Mouse (Mus musculus): ENCODE results near the gene Faf1. TPM values are rescaled to one million over a fixed set of nuclear protein-coding genes. Genes with fewer than 3 reads are reported as not detected.
A peak's percentile ranks its signal among the peaks of the same experiment; 100 is the strongest.

Faf1 gene
- polyA plus RNA-seq, 1 experiment from 2014 or later, result 43.3 TPM

GRCm38 (mm10) chr4:109719281-109719680, 42.9 kb downstream of the Faf1 start:
- no peak overlapping the region for H3K4me3 ChIP-seq (ENCODE audit: low read depth, low read length)
- no peaks in the 10 kb centered on the region; the same call in 1 of the 2 replicates for H3K36me3 ChIP-seq (ENCODE audit: control insufficient read depth, insufficient read depth, low read length)
- H3K9me3 ChIP-seq (ENCODE audit: control insufficient read depth, low read length), result no peaks in the 10 kb centered on the region
- H3K27me3 ChIP-seq (ENCODE audit: control insufficient read depth, insufficient read depth, low read length), result no peaks in the 10 kb centered on the region
- H3K27ac ChIP-seq (ENCODE audit: low read depth, low read length), result no peak overlapping the region
- no peak for DNase-seq (ENCODE audit: low spot score)
- H3K9ac ChIP-seq (ENCODE audit: low read length), result no peak overlapping the region
- ATAC-seq (ENCODE audit: insufficient read depth, low FRiP score, low TSS enrichment), result no peak
- H3K4me2 ChIP-seq (ENCODE audit: low read depth), result no peak overlapping the region
- WGBS, result 94% methylated on average over 5 of the region's 5 CpGs
- no peaks in the 10 kb centered on the region for H3K4me1 ChIP-seq (ENCODE audit: control insufficient read depth, insufficient read depth, low read length)

- Histone ChIP-seq H3K4me1 (ENCODE audit: control insufficient read depth, insufficient read depth, low read length) (no peaks in the 10 kb centered on the region), H3K9me3 (ENCODE audit: control insufficient read depth, low read length) (no peaks in the 10 kb centered on the region), H3K9ac (ENCODE audit: low read length) (no peak overlapping the region), H3K36me3 (ENCODE audit: control insufficient read depth, insufficient read depth, low read length) (no peaks in the 10 kb centered on the region), H3K27ac (ENCODE audit: low read depth, low read length) (no peak overlapping the region), H3K4me2 (ENCODE audit: low read depth) (no peak overlapping the region), H3K4me3 (ENCODE audit: low read depth, low read length) (no peak overlapping the region), H3K27me3 (ENCODE audit: control insufficient read depth, insufficient read depth, low read length) (no peaks in the 10 kb centered on the region)
- ATAC-seq (ENCODE audit: insufficient read depth, low FRiP score, low TSS enrichment), result no peak
- peak; percentile 17 for DNase-seq (ENCODE audit: low spot score)
- WGBS, result 18% methylated on average over 2 of the region's 2 CpGs
These were observed 52.9 kb downstream of the Faf1 start for GRCm38 (mm10) chr4:109729281-109729680.

GRCm38 (mm10) chr4:109735754-109736153, 59.4 kb downstream of the Faf1 start:
- no peaks in the 10 kb centered on the region for H3K9me3 ChIP-seq (ENCODE audit: control insufficient read depth, low read length)
- no peak overlapping the region for H3K4me3 ChIP-seq (ENCODE audit: low read depth, low read length)
- H3K27ac ChIP-seq (ENCODE audit: low read depth, low read length), result no peak overlapping the region
- DNase-seq (ENCODE audit: low spot score), result no peak
- ATAC-seq (ENCODE audit: insufficient read depth, low FRiP score, low TSS enrichment), result no peak
- H3K27me3 ChIP-seq (ENCODE audit: control insufficient read depth, insufficient read depth, low read length), result no peaks in the 10 kb centered on the region
- H3K4me2 ChIP-seq (ENCODE audit: low read depth), result no peak overlapping the region
- H3K36me3 ChIP-seq (ENCODE audit: control insufficient read depth, insufficient read depth, low read length), result no peaks in the 10 kb centered on the region
- H3K4me1 ChIP-seq (ENCODE audit: control insufficient read depth, insufficient read depth, low read length), result no peaks in the 10 kb centered on the region
- H3K9ac ChIP-seq (ENCODE audit: low read length), result no peak overlapping the region
- 58% methylated on average over 1 of the region's 1 CpGs for WGBS

- Histone ChIP-seq H3K9me3 (ENCODE audit: control insufficient read depth, low read length) (no peaks in the 10 kb centered on the region), H3K27ac (ENCODE audit: low read depth, low read length) (no peak overlapping the region), H3K9ac (ENCODE audit: low read length) (no peak overlapping the region), H3K4me3 (ENCODE audit: low read depth, low read length) (no peak overlapping the region), H3K27me3 (ENCODE audit: control insufficient read depth, insufficient read depth, low read length) (no peaks in the 10 kb centered on the region), H3K36me3 (ENCODE audit: control insufficient read depth, insufficient read depth, low read length) (no peaks in the 10 kb centered on the region), H3K4me1 (ENCODE audit: control insufficient read depth, insufficient read depth, low read length) (no peaks in the 10 kb centered on the region), H3K4me2 (ENCODE audit: low read depth) (no peak overlapping the region)
- DNase-seq (ENCODE audit: low spot score) (no peak), ATAC-seq (ENCODE audit: insufficient read depth, low FRiP score, low TSS enrichment) (no peak)
- 83% methylated on average over 2 of the region's 2 CpGs for WGBS
These were observed 67.6 kb downstream of the Faf1 start for GRCm38 (mm10) chr4:109743984-109744383.

GRCm38 (mm10) chr4:109759031-109759430, 82.6 kb downstream of the Faf1 start:
- H3K27me3 ChIP-seq (ENCODE audit: control insufficient read depth, insufficient read depth, low read length), result no peaks in the 10 kb centered on the region
- no peaks in the 10 kb centered on the region for H3K4me1 ChIP-seq (ENCODE audit: control insufficient read depth, insufficient read depth, low read length)
- H3K9me3 ChIP-seq (ENCODE audit: control insufficient read depth, low read length), result no peaks in the 10 kb centered on the region
- no peak for DNase-seq (ENCODE audit: low spot score)
- no peak overlapping the region for H3K4me3 ChIP-seq (ENCODE audit: low read depth, low read length)
- no peak overlapping the region for H3K4me2 ChIP-seq (ENCODE audit: low read depth)
- no peaks in the 10 kb centered on the region for H3K36me3 ChIP-seq (ENCODE audit: control insufficient read depth, insufficient read depth, low read length)
- H3K27ac ChIP-seq (ENCODE audit: low read depth, low read length), result no peak overlapping the region
- WGBS, result 28% methylated on average over 2 of the region's 2 CpGs
- ATAC-seq (ENCODE audit: insufficient read depth, low FRiP score, low TSS enrichment), result no peak
- no peak overlapping the region for H3K9ac ChIP-seq (ENCODE audit: low read length)

- H3K9me3 ChIP-seq (ENCODE audit: control insufficient read depth, low read length), result no peaks in the 10 kb centered on the region
- no peaks in the 10 kb centered on the region for H3K4me1 ChIP-seq (ENCODE audit: control insufficient read depth, insufficient read depth, low read length)
- DNase-seq (ENCODE audit: low spot score) (no peak), ATAC-seq (ENCODE audit: insufficient read depth, low FRiP score, low TSS enrichment) (no peak)
- no peak overlapping the region for H3K4me2 ChIP-seq (ENCODE audit: low read depth)
- H3K36me3 ChIP-seq (ENCODE audit: control insufficient read depth, insufficient read depth, low read length), result no peaks in the 10 kb centered on the region
- H3K27ac ChIP-seq (ENCODE audit: low read depth, low read length), result no peak overlapping the region
- no peaks in the 10 kb centered on the region for H3K27me3 ChIP-seq (ENCODE audit: control insufficient read depth, insufficient read depth, low read length)
- no peak overlapping the region for H3K4me3 ChIP-seq (ENCODE audit: low read depth, low read length)
- WGBS, result 59% methylated on average over 2 of the region's 2 CpGs
- no peak overlapping the region for H3K9ac ChIP-seq (ENCODE audit: low read length)
These were observed 83.5 kb downstream of the Faf1 start for GRCm38 (mm10) chr4:109759901-109760300.

GRCm38 (mm10) chr4:109760501-109760900, 84.1 kb downstream of the Faf1 start:
- H3K4me1 ChIP-seq (ENCODE audit: control insufficient read depth, insufficient read depth, low read length), result no peaks in the 10 kb centered on the region
- H3K4me3 ChIP-seq (ENCODE audit: low read depth, low read length), result no peak overlapping the region
- WGBS, result 65% methylated on average over 3 of the region's 3 CpGs

GRCm38 (mm10) chr4:109762768-109763501, 86.5 kb downstream of the Faf1 start:
- H3K36me3 ChIP-seq (ENCODE audit: control insufficient read depth, insufficient read depth, low read length), result no peaks in the 10 kb centered on the region
- peak overlapping the region; percentile 24; the same call in 1 of the 2 replicates for H3K27ac ChIP-seq (ENCODE audit: low read depth, low read length)
- ATAC-seq (ENCODE audit: insufficient read depth, low FRiP score, low TSS enrichment), result peak; percentile 88
- peak; percentile 23 for DNase-seq (ENCODE audit: low spot score)
- H3K27me3 ChIP-seq (ENCODE audit: control insufficient read depth, insufficient read depth, low read length), result no peaks in the 10 kb centered on the region
- no peaks in the 10 kb centered on the region for H3K9me3 ChIP-seq (ENCODE audit: control insufficient read depth, low read length)
- no peak overlapping the region for H3K4me2 ChIP-seq (ENCODE audit: low read depth)
- H3K4me1 ChIP-seq (ENCODE audit: control insufficient read depth, insufficient read depth, low read length), result no peaks in the 10 kb centered on the region
- no peak overlapping the region for H3K4me3 ChIP-seq (ENCODE audit: low read depth, low read length)
- WGBS, result 21% methylated on average over 7 of the region's 7 CpGs
- no peak overlapping the region for H3K9ac ChIP-seq (ENCODE audit: low read length)

More at GRCm38 (mm10) chr4:109760501-109760900, 84.1 kb downstream of the Faf1 start:
- no peak overlapping the region for H3K27ac ChIP-seq (ENCODE audit: low read depth, low read length)
- no peak overlapping the region for H3K4me2 ChIP-seq (ENCODE audit: low read depth)
- ATAC-seq (ENCODE audit: insufficient read depth, low FRiP score, low TSS enrichment), result no peak
- no peak for DNase-seq (ENCODE audit: low spot score)
- H3K9me3 ChIP-seq (ENCODE audit: control insufficient read depth, low read length), result no peaks in the 10 kb centered on the region
- H3K27me3 ChIP-seq (ENCODE audit: control insufficient read depth, insufficient read depth, low read length), result no peaks in the 10 kb centered on the region
- no peaks in the 10 kb centered on the region for H3K36me3 ChIP-seq (ENCODE audit: control insufficient read depth, insufficient read depth, low read length)
- H3K9ac ChIP-seq (ENCODE audit: low read length), result no peak overlapping the region

GRCm38 (mm10) chr4:109769071-109769470, 92.7 kb downstream of the Faf1 start:
- H3K9me3 ChIP-seq (ENCODE audit: control insufficient read depth, low read length), result no peaks in the 10 kb centered on the region
- no peak overlapping the region for H3K27ac ChIP-seq (ENCODE audit: low read depth, low read length)
- no peak overlapping the region for H3K4me3 ChIP-seq (ENCODE audit: low read depth, low read length)
- WGBS, result 93% methylated on average over 1 of the region's 1 CpGs
- no peaks in the 10 kb centered on the region for H3K36me3 ChIP-seq (ENCODE audit: control insufficient read depth, insufficient read depth, low read length)
- H3K4me2 ChIP-seq (ENCODE audit: low read depth), result no peak overlapping the region
- no peaks in the 10 kb centered on the region for H3K4me1 ChIP-seq (ENCODE audit: control insufficient read depth, insufficient read depth, low read length)
- ATAC-seq (ENCODE audit: insufficient read depth, low FRiP score, low TSS enrichment), result no peak
- H3K27me3 ChIP-seq (ENCODE audit: control insufficient read depth, insufficient read depth, low read length), result no peaks in the 10 kb centered on the region
- H3K9ac ChIP-seq (ENCODE audit: low read length), result no peak overlapping the region
- DNase-seq (ENCODE audit: low spot score), result no peak
